Mouse (Mus musculus) kidney, adult 2 months (tissue): ENCODE measurements around the gene Fgr. TPM values are rescaled to one million over a fixed set of nuclear protein-coding genes. Genes with fewer than 3 reads are reported as not detected.

ENCODE experiments used
- DNase-seq: peaks from one replicate; pipeline ENCODE4 v3.0.0; 2021
- H3K27ac ChIP-seq: fragments of 200-500 bp; 2 replicates; pipeline ENCODE4 v1.5.1; 2012; ENCODE audit warnings: low read depth, low read length, control low read depth, inconsistent platforms; ENCODE audit not compliant: insufficient read depth
- H3K27me3 ChIP-seq: fragments of 200-500 bp; replicated peaks from 2 replicates; pipeline ENCODE4 v1.6.1; 2012; ENCODE audit warnings: mild to moderate bottlenecking, moderate library complexity, low read length, inconsistent platforms; ENCODE audit not compliant: control insufficient read depth, insufficient read depth
- H3K36me3 ChIP-seq: fragments of 200-500 bp; 2 replicates; pipeline ENCODE4 v1.6.1; 2012; ENCODE audit warnings: mild to moderate bottlenecking, moderate library complexity, low read length, inconsistent platforms; ENCODE audit not compliant: control insufficient read depth, insufficient read depth
- H3K4me1 ChIP-seq: fragments of 200-500 bp; 2 replicates; pipeline ENCODE4 v1.6.1; 2011; ENCODE audit warnings: low read length; ENCODE audit not compliant: control insufficient read depth, insufficient read depth
- H3K4me3 ChIP-seq: fragments of 200-500 bp; 2 replicates; pipeline ENCODE4 v1.5.1; 2011; ENCODE audit warnings: mild to moderate bottlenecking, low read depth, low read length, control low read depth; ENCODE audit not compliant: insufficient read depth
- CTCF ChIP-seq: fragments of 200-500 bp; conservative IDR thresholded peaks from 2 replicates; pipeline ENCODE4 v1.5.1; 2011; ENCODE audit warnings: low read depth, mild to moderate bottlenecking, control low read depth, low read length, moderate library complexity, mixed read lengths; ENCODE audit not compliant: insufficient read depth, insufficient read length
- POLR2A ChIP-seq: fragments of 200-500 bp; IDR thresholded peaks from one replicate; pipeline ENCODE4 v1.6.1; 2011; ENCODE audit warnings: low read depth, low read length, control low read depth
- WGBS: fragments of 180-500 bp; shearing (Covaris S2); methylation state at CpG from one replicate; pipeline ENCODE4 v1.1.7; 2018; 5-methylcytosine and 5-hydroxymethylcytosine counted together
- polyA plus RNA-seq: library from polyadenylated mRNA; depleted of rRNA; stranded (reverse); fragments of >200 nt; gene quantifications from 2 replicates; pipeline ENCODE4 v1.2.3, GENCODE M21; 2012

Fgr gene
- polyA plus RNA-seq, 1 experiment = 2.5 TPM

DNA sequence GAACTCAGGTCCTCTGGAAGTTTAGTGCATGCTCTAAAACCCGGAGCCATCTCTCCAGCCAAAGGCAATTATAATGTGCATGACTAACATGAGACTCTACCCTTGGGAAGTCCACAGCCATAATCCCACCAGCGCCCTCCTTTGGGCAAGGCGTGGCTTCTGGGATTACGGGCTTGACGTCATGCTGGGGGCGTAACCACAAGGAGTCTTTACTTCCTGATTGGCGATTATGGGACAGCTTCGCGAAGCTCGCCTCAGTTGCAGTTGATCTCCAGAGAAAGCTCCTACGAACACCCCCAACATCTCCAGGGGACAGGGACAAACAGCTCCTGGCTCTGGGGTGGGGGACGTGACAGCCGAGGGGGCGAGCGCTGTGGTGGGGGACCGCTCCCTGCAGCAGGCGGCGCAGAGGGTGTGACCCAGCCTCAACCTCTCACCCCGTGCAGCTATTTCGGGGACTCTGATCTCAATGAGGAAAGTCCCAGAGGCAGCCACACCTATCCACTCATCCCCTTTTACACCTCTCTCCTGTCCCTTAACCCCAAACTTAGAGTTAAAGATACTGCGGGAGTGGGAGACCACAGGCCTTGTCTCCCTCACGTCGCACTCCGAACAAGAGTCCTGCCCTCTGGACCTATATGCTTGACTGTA, 23.9 kb upstream of the Fgr start:
- 52% methylated on average over 24 of the region's 24 CpGs for WGBS

DNA sequence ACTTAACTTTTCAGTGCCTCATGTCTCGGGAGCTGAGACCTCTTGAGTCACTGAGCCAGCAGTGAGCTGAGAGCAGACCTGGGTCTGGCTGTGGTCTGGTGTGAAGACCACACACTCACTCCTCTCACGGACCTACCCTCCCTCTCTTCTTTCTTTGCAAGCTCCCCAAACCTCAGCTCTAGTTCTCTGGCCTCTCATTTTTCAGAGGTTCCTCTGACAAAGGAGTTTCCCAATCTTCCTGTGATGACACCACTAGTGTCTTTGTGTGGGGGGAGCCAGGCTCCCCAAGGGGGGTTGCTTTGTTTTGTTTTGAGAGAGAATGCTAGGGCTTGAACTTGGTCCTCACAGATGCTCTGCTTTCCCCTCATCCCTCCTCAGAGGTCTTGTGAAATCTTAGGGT, 22.9 kb upstream of the Fgr start:
- H3K4me3 ChIP-seq = no peak overlapping the region
- no peak for DNase-seq
- TF ChIP-seq POLR2A (no peak), CTCF (no peak)
- no peaks in the 10 kb centered on the region for H3K36me3 ChIP-seq
- no peaks in the 10 kb centered on the region for H3K27me3 ChIP-seq
- WGBS = 77% methylated on average over 2 of the region's 2 CpGs
- peaks cover 6% of the 10 kb centered on the region for H3K4me1 ChIP-seq
- H3K27ac ChIP-seq = no peak overlapping the region

More for the DNA sequence above, 23.9 kb upstream of the Fgr start:
- H3K27ac ChIP-seq = no peak overlapping the region
- DNase-seq = no peak
- peaks cover 10% of the 10 kb centered on the region for H3K4me1 ChIP-seq
- no peaks in the 10 kb centered on the region for H3K27me3 ChIP-seq
- H3K36me3 ChIP-seq = no peaks in the 10 kb centered on the region
- TF ChIP-seq CTCF (no peak), POLR2A (no peak)
- H3K4me3 ChIP-seq = no peak overlapping the region

DNA sequence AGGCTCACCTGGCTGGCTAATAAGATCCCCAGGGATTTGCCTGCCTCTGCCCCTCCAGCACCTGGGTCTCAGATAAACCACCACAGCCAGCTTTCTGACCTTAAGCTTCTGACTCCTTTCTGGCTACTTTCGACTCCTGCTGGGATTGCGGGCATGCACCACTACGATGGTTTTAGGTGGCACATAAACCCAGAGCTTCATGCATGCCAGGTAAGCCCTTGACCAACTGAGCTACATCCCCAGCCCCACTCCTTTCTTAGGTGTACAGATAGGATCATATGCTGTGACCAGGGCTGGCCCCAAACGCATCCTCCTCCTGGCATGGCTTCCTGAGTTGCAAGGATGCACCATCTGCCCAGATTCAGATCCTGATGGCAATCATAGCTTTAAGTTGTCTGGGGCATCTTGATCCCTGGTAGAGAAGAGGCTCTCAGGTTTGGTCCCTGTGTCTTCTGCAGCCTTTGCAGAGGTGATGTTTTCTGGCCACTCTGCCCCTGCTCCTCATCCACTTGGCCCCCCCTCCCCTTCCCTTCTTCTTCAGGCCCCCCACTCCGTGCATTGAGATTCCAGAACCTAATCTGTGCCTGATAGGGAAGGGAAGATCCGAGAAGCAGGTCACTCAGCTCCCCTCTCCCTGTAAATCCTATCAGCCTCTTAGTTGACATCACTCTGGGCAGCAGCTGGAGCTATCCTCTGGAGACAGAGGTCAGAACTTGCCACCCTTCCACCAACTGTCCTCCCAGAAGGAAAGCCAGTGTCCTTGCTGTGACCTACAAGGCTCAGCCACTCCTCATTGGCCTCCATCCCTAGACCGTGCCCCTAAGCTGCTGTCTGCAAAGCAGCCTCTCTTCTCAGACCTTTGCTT, 19.1 kb upstream of the Fgr start:
- TF ChIP-seq POLR2A (no peak), CTCF (no peak)
- H3K4me1 ChIP-seq = peaks cover under 1% of the 10 kb centered on the region; the same call in 1 of the 2 replicates
- no peaks in the 10 kb centered on the region for H3K27me3 ChIP-seq
- DNase-seq = no peak
- H3K36me3 ChIP-seq = no peaks in the 10 kb centered on the region
- H3K4me3 ChIP-seq = no peak overlapping the region
- WGBS = 82% methylated on average over 7 of the region's 7 CpGs
- H3K27ac ChIP-seq = no peak overlapping the region

GRCm38 (mm10) chr4:132955395-132955791, 18.5 kb upstream of the Fgr start:
- Histone ChIP-seq H3K4me3 (no peak overlapping the region), H3K36me3 (no peaks in the 10 kb centered on the region), H3K27me3 (no peaks in the 10 kb centered on the region), H3K4me1 (peaks cover 7% of the 10 kb centered on the region), H3K27ac (no peak overlapping the region)
- TF ChIP-seq POLR2A = no peak
- TF ChIP-seq CTCF = no peak
- 64% methylated on average over 2 of the region's 2 CpGs for WGBS
- no peak for DNase-seq

- Histone ChIP-seq H3K27me3 (no peaks in the 10 kb centered on the region), H3K27ac (peak overlapping the region; percentile 41), H3K36me3 (no peaks in the 10 kb centered on the region), H3K4me1 (peaks cover 12% of the 10 kb centered on the region), H3K4me3 (no peak overlapping the region)
- DNase-seq = peak; percentile 59
- 51% methylated on average over 10 of the region's 10 CpGs for WGBS
- TF ChIP-seq POLR2A = no peak
- no peak for TF ChIP-seq CTCF
Observed at GRCm38 (mm10) chr4:132958741-132959678, 14.9 kb upstream of the Fgr start.

GRCm38 (mm10) chr4:132959679-132960045, 14.2 kb upstream of the Fgr start:
- H3K27ac ChIP-seq = peak overlapping the region; percentile 41; the same call in 1 of the 2 replicates
- no peaks in the 10 kb centered on the region for H3K27me3 ChIP-seq
- H3K4me3 ChIP-seq = no peak overlapping the region
- 57% methylated on average over 3 of the region's 3 CpGs for WGBS
- DNase-seq = no peak
- no peak for TF ChIP-seq CTCF
- no peak for TF ChIP-seq POLR2A
- peaks cover 12% of the 10 kb centered on the region for H3K4me1 ChIP-seq
- H3K36me3 ChIP-seq = no peaks in the 10 kb centered on the region

DNA sequence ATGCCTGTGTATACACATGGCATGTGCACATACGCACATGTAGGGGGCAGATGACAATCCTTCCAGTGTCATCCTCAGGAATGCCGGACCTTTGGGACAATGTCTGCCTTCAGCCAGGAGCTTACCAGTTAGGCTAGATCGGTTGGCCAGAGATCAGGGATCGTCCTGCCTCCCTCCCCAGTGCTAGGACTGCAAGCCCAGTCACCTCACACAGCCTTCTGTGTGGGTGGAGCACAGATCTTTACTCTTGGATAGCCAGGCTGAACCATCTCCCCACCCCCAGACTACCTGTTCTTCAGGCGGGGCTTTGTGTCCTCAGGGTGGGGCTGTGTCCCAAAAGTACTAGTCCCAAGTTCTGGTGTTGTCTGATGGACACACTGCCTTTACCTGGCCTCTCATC, 13.6 kb upstream of the Fgr start:
- Histone ChIP-seq H3K27ac (peak overlapping the region; percentile 27; the same call in 1 of the 2 replicates), H3K4me1 (peaks cover 12% of the 10 kb centered on the region), H3K36me3 (no peaks in the 10 kb centered on the region), H3K27me3 (no peaks in the 10 kb centered on the region), H3K4me3 (no peak overlapping the region)
- no peak for DNase-seq
- TF ChIP-seq POLR2A = no peak
- no peak for TF ChIP-seq CTCF
- whole genome bisulfite sequencing = 56% methylated on average over 5 of the region's 5 CpGs
